Mouse (Mus musculus): ENCODE measurements around the gene Grin2c. TPM values are rescaled to one million over a fixed set of nuclear protein-coding genes. Genes with fewer than 3 reads are reported as not detected.

Gene Grin2c
- polyA plus RNA-seq, 1 experiment from 2014 or later: 0.22 TPM

GRCm38 (mm10) chr11:115271052-115271451, 4.0 kb upstream of the Grin2c start:
- no peak overlapping the region for H3K9ac ChIP-seq (replicated peaks)
- ATAC-seq (replicated peaks): no peak
- no peak overlapping the region for H3K27ac ChIP-seq (replicated peaks)
- peaks cover 14% of the 10 kb centered on the region for H3K36me3 ChIP-seq
- peaks cover 25% of the 10 kb centered on the region for H3K27me3 ChIP-seq
- H3K9me3 ChIP-seq: no peaks in the 10 kb centered on the region
- no peak overlapping the region for H3K4me2 ChIP-seq (replicated peaks)
- H3K4me1 ChIP-seq: peaks cover 30% of the 10 kb centered on the region
- no peak overlapping the region for H3K4me3 ChIP-seq
- 82% methylated on average over 9 of the region's 9 CpGs for WGBS

GRCm38 (mm10) chr11:115270148-115270861, 3.3 kb upstream of the Grin2c start:
- Histone ChIP-seq H3K4me3 (no peak overlapping the region), H3K9me3 (no peaks in the 10 kb centered on the region), H3K4me1 (peaks cover 29% of the 10 kb centered on the region), H3K27me3 (peaks cover 33% of the 10 kb centered on the region), H3K4me2 (replicated peaks) (no peak overlapping the region), H3K9ac (replicated peaks) (no peak overlapping the region), H3K27ac (replicated peaks) (no peak overlapping the region), H3K36me3 (peaks cover 14% of the 10 kb centered on the region)
- peak; percentile 33 for ATAC-seq (replicated peaks)
- 31% methylated on average over 19 of the region's 19 CpGs for WGBS

GRCm38 (mm10) chr11:115269330-115270066, 2.5 kb upstream of the Grin2c start:
- no peak overlapping the region for H3K9ac ChIP-seq (replicated peaks)
- H3K4me1 ChIP-seq: peaks cover 27% of the 10 kb centered on the region
- 95% methylated on average over 27 of the region's 27 CpGs for WGBS
- peaks cover 41% of the 10 kb centered on the region for H3K27me3 ChIP-seq
- H3K4me2 ChIP-seq (replicated peaks): no peak overlapping the region
- ATAC-seq (replicated peaks): no peak
- no peak overlapping the region for H3K4me3 ChIP-seq
- peaks cover 14% of the 10 kb centered on the region for H3K36me3 ChIP-seq
- H3K27ac ChIP-seq (replicated peaks): no peak overlapping the region
- H3K9me3 ChIP-seq: no peaks in the 10 kb centered on the region

GRCm38 (mm10) chr11:115267958-115268357, 915 bp upstream of the Grin2c start:
- Histone ChIP-seq H3K4me2 (replicated peaks) (no peak overlapping the region), H3K4me3 (no peak overlapping the region), H3K4me1 (peaks cover 27% of the 10 kb centered on the region), H3K36me3 (peaks cover 14% of the 10 kb centered on the region), H3K27me3 (peaks cover 52% of the 10 kb centered on the region), H3K9ac (replicated peaks) (no peak overlapping the region), H3K27ac (replicated peaks) (no peak overlapping the region), H3K9me3 (no peaks in the 10 kb centered on the region)
- 82% methylated on average over 11 of the region's 11 CpGs for WGBS
- ATAC-seq (replicated peaks): no peak

GRCm38 (mm10) chr11:115266400-115266778, 654 bp downstream of the Grin2c start:
- 4% methylated on average over 22 of the region's 22 CpGs for WGBS
- no peak for ATAC-seq (replicated peaks)
- H3K4me2 ChIP-seq (replicated peaks): peak overlapping the region; percentile 51
- H3K9me3 ChIP-seq: no peaks in the 10 kb centered on the region
- H3K27me3 ChIP-seq: peaks cover 64% of the 10 kb centered on the region
- H3K4me1 ChIP-seq: peaks cover 30% of the 10 kb centered on the region
- no peak overlapping the region for H3K27ac ChIP-seq (replicated peaks)
- H3K4me3 ChIP-seq: peak overlapping the region; percentile 31
- no peak overlapping the region for H3K9ac ChIP-seq (replicated peaks)
- peaks cover 14% of the 10 kb centered on the region for H3K36me3 ChIP-seq

- Histone ChIP-seq H3K4me3 (peak overlapping the region; percentile 31; the same call in 1 of the 2 replicates), H3K9me3 (no peaks in the 10 kb centered on the region), H3K27me3 (peaks cover 68% of the 10 kb centered on the region), H3K9ac (replicated peaks) (no peak overlapping the region), H3K27ac (replicated peaks) (no peak overlapping the region), H3K36me3 (peaks cover 14% of the 10 kb centered on the region), H3K4me1 (peaks cover 30% of the 10 kb centered on the region), H3K4me2 (replicated peaks) (no peak overlapping the region; the same call in 1 of the 2 replicates)
- WGBS: 4% methylated on average over 20 of the region's 20 CpGs
- ATAC-seq (replicated peaks): no peak
These were observed 1.2 kb downstream of the Grin2c start for GRCm38 (mm10) chr11:115265771-115266399.

GRCm38 (mm10) chr11:115264862-115265668, 2.0 kb downstream of the Grin2c start:
- Histone ChIP-seq H3K4me3 (peak overlapping the region; percentile 13), H3K9ac (replicated peaks) (no peak overlapping the region), H3K36me3 (peaks cover 14% of the 10 kb centered on the region), H3K27ac (replicated peaks) (no peak overlapping the region), H3K4me1 (peaks cover 27% of the 10 kb centered on the region), H3K9me3 (no peaks in the 10 kb centered on the region), H3K4me2 (replicated peaks) (peak overlapping the region; percentile 40), H3K27me3 (peaks cover 74% of the 10 kb centered on the region)
- WGBS: 6% methylated on average over 39 of the region's 39 CpGs
- ATAC-seq (replicated peaks): no peak

GRCm38 (mm10) chr11:115264136-115264861, 2.7 kb downstream of the Grin2c start:
- Histone ChIP-seq H3K9ac (replicated peaks) (no peak overlapping the region), H3K36me3 (peaks cover 12% of the 10 kb centered on the region), H3K4me3 (no peak overlapping the region), H3K4me1 (peaks cover 27% of the 10 kb centered on the region), H3K4me2 (replicated peaks) (no peak overlapping the region), H3K27ac (replicated peaks) (no peak overlapping the region), H3K9me3 (no peaks in the 10 kb centered on the region), H3K27me3 (peaks cover 74% of the 10 kb centered on the region)
- ATAC-seq (replicated peaks): no peak
- WGBS: 59% methylated on average over 7 of the region's 7 CpGs

GRCm38 (mm10) chr11:115262954-115263353, 4.1 kb downstream of the Grin2c start:
- 56% methylated on average over 11 of the region's 11 CpGs for WGBS
- Histone ChIP-seq H3K36me3 (peaks cover 1% of the 10 kb centered on the region), H3K4me1 (peaks cover 31% of the 10 kb centered on the region), H3K27me3 (peaks cover 80% of the 10 kb centered on the region), H3K4me2 (replicated peaks) (no peak overlapping the region), H3K4me3 (no peak overlapping the region), H3K27ac (replicated peaks) (no peak overlapping the region), H3K9ac (replicated peaks) (no peak overlapping the region), H3K9me3 (no peaks in the 10 kb centered on the region)
- ATAC-seq (replicated peaks): no peak

GRCm38 (mm10) chr11:115259134-115259533, 7.9 kb downstream of the Grin2c start:
- Histone ChIP-seq H3K4me3 (no peak overlapping the region), H3K4me2 (replicated peaks) (no peak overlapping the region), H3K36me3 (no peaks in the 10 kb centered on the region), H3K9ac (replicated peaks) (no peak overlapping the region), H3K27ac (replicated peaks) (no peak overlapping the region), H3K9me3 (no peaks in the 10 kb centered on the region), H3K27me3 (peaks cover 53% of the 10 kb centered on the region), H3K4me1 (peaks cover 10% of the 10 kb centered on the region)
- ATAC-seq (replicated peaks): no peak
- 86% methylated on average over 4 of the region's 4 CpGs for WGBS

GRCm38 (mm10) chr11:115257775-115258510, 9.1 kb downstream of the Grin2c start:
- no peak overlapping the region for H3K27ac ChIP-seq (replicated peaks)
- WGBS: 16% methylated on average over 57 of the region's 59 CpGs
- no peaks in the 10 kb centered on the region for H3K36me3 ChIP-seq
- H3K4me2 ChIP-seq (replicated peaks): peak overlapping the region; percentile 31
- H3K4me1 ChIP-seq: peaks cover 10% of the 10 kb centered on the region
- ATAC-seq (replicated peaks): no peak
- no peak overlapping the region for H3K9ac ChIP-seq (replicated peaks)
- H3K4me3 ChIP-seq: peak overlapping the region; percentile 26
- H3K27me3 ChIP-seq: peaks cover 46% of the 10 kb centered on the region
- no peaks in the 10 kb centered on the region for H3K9me3 ChIP-seq

Measured in forebrain, embryonic 15.5 days (tissue).